Mouse (Mus musculus): Measurements from ENCODE around the gene Cdh5.

GRCm38 (mm10) chr8:104070949-104071348 is 30.5 kb upstream of the Cdh5 start:
- no peak for TF ChIP-seq CTCF (IDR thresholded peaks at IDR 0.05; ENCODE audit: borderline replicate concordance, insufficient read depth, low read length)
- no peak for TF ChIP-seq POLR2A (IDR thresholded peaks at IDR 0.05; ENCODE audit: low read depth, low read length)
